Mouse (Mus musculus): Measurements from ENCODE around the gene Bicra.

GRCm38 (mm10) chr7:15982729-15983407 is 64.9 kb downstream of the Bicra start:
- TF ChIP-seq POLR2A (IDR thresholded peaks at IDR 0.05; ENCODE audit: borderline replicate concordance, low read depth, low read length) (no peak), CTCF (IDR thresholded peaks at IDR 0.05; ENCODE audit: low read depth, low read length) (no peak)
